Mouse (Mus musculus) thymus, postnatal 14 days (tissue): ENCODE results near the gene Amigo2.

Source experiments
- DNase-seq: peaks from one replicate; pipeline ENCODE4 v3.0.0; 2021

Gene Amigo2

GRCm38 (mm10) chr15:97267094-97267695, 20.1 kb upstream of the Amigo2 start:
- no peak for DNase-seq

GRCm38 (mm10) chr15:97266236-97266845, 19.3 kb upstream of the Amigo2 start:
- DNase-seq = no peak

- no peak for DNase-seq
These were observed 15.2 kb upstream of the Amigo2 start for GRCm38 (mm10) chr15:97262251-97262650.

DNA sequence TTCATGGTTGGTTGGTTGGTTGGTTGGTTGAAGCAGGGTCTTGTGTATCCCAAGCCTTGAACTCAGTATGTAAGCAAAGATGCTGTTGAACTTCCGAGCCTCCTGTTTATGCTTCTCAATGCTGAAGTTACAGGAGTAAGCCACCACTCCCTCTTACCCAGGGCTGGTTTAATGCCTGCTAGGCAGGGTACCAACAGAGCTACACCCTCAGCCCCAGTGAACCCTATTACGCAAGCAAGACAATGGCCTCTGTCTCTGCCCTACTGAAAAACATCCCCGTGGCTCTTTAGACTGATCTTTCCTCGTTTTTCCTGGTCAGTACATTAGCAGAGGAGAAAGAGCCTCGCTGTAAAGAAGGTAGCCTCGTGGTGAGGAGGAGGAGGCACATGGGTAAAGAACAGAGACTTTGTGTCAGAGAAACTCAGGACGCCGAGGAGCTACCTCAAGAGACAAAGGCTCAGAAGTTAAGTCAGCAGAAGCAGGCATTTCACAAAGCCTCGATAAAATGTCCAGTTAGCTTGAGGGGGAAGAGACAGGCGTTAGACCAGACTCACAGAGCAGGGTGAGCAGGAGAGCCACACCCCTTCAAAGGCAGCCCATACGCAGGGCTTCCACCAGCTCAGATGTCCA, 13.0 kb upstream of the Amigo2 start:
- DNase-seq = no peak

GRCm38 (mm10) chr15:97259300-97259699, 12.2 kb upstream of the Amigo2 start:
- DNase-seq = no peak

DNA sequence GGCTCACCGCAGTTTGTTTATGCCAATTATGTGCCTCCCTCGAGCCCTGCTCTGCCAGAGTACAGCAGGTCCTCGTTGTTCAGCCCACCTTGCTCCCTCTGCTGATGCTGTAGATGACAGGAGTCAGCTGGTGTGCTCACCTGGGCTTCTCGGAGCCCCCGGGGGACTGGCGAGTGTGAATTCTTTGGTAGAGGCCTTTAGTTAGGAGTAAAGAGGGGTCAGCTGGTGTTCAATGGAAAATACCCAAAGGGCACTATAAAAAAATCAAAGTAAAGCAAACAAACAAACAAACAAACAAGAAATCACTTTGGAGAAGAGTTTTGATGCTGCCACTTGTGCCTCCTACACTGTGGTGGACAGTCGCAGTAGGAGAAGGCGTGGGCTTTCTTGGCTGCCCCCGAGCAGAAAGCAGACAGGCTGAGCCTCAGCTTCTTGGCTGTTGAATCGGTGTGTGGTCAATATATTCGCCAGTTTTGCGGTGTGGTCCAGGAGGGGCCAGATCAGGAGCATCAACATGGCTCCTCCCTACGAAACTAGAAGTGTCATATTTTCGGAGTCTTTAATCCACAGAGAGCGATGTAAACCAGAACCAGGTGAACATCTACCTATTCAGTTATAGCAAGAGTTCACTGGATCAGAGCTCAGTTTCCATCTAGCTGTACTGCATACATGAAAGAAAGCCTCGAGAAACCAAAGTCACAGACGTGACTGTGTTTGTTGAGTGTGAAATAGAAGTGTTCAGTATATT, 11.6 kb upstream of the Amigo2 start:
- DNase-seq = no peak

- no peak for DNase-seq
These were observed 10.2 kb upstream of the Amigo2 start for GRCm38 (mm10) chr15:97257206-97257775.

- no peak for DNase-seq
These were observed 9.3 kb upstream of the Amigo2 start for GRCm38 (mm10) chr15:97256411-97256810.

- no peak for DNase-seq
These were observed 8.7 kb upstream of the Amigo2 start for GRCm38 (mm10) chr15:97255800-97256199.

- DNase-seq = no peak
These were observed 7.3 kb upstream of the Amigo2 start for GRCm38 (mm10) chr15:97254375-97254774.

- DNase-seq = peak; percentile 73
These were observed 5.5 kb upstream of the Amigo2 start for GRCm38 (mm10) chr15:97252493-97253034.

GRCm38 (mm10) chr15:97249322-97249721, 2.2 kb upstream of the Amigo2 start:
- no peak for DNase-seq

GRCm38 (mm10) chr15:97248296-97248695, 1.2 kb upstream of the Amigo2 start:
- DNase-seq = peak; percentile 34

- peak; percentile 40 for DNase-seq
These were observed 689 bp upstream of the Amigo2 start for GRCm38 (mm10) chr15:97247791-97248161.

GRCm38 (mm10) chr15:97246256-97246655, 831 bp downstream of the Amigo2 start:
- DNase-seq = no peak

- no peak for DNase-seq
These were observed 1.7 kb downstream of the Amigo2 start for GRCm38 (mm10) chr15:97245392-97245791.

- DNase-seq = peak; percentile 63
These were observed 10.1 kb downstream of the Amigo2 start for GRCm38 (mm10) chr15:97236943-97237342.

DNA sequence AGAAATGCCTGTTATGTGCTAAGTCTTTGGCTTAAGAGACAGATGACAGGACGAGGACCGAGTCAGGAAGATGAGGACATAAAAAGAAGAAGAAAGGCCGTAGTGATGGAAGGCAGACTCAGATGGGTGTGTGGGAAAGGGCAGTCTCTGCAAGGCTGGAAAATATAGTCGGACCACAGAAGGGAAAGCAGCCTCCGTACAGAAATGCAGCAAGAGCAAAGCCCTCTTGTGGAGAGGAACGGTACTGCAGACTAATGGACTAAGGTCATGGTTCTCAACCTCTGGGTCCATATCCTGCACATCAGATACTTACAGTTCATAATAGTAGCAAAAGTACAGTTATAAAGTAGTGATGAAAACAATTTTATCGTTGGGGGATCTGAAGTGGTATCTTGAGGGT, 11.9 kb downstream of the Amigo2 start:
- DNase-seq = peak; percentile 64

GRCm38 (mm10) chr15:97234076-97234475, 13.0 kb downstream of the Amigo2 start:
- DNase-seq = no peak

DNA sequence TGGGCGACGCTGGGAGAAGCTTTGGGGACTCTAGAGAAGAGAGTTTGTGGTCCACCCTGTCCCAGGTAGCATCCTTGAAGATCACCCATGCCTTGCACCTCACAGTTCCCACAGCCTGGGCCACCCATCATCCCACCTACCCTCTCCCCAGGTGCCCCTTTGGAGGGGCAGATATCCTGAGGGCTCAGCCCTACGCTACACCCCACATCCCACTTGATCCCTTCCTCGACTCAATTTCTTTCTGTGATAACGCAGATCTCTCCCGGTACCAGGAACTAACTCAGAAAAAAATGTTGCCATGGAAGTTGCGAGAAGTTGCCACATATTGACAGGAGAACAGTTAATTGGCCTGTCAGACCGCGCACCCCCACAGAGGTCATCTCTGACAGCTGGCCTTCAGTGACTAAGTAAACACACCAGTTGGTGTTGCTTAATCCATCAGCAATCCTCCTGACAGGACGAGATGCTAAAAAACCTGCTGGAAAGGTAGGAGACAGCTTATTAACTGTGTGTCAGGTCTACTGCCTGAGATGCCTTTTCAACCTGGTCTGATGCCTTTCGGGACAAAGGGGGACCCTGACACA, 17.5 kb downstream of the Amigo2 start:
- no peak for DNase-seq

- no peak for DNase-seq
These were observed 23.1 kb downstream of the Amigo2 start for GRCm38 (mm10) chr15:97224003-97224402.

- no peak for DNase-seq
These were observed 23.7 kb downstream of the Amigo2 start for GRCm38 (mm10) chr15:97223431-97223830.

GRCm38 (mm10) chr15:97216843-97217242, 30.2 kb downstream of the Amigo2 start:
- no peak for DNase-seq
